Mouse (Mus musculus) myocyte (in vitro differentiated cells): ENCODE measurements at regions not wholly inside any gene's neighbourhood (a gene's known extent, or its start where the extent isn't known, plus 50 kb on each side); places are given as distances from the start of the nearest gene placed in this dataset.

Experiments
- E2F4 ChIP-seq: IDR thresholded peaks from one replicate; pipeline ENCODE4 v1.6.1; 2011; ENCODE audit warnings: mild to moderate bottlenecking, control low read depth, moderate library complexity; ENCODE audit not compliant: insufficient read depth
- MAX ChIP-seq: IDR thresholded peaks from one replicate; pipeline ENCODE4 v1.6.1; 2011; ENCODE audit warnings: low read depth, mild to moderate bottlenecking, control low read depth
- MYOD1 ChIP-seq, 3 experiments: IDR thresholded peaks; one replicate each; pipeline ENCODE4 v1.6.1; 2011; ENCODE audit warnings: control low read depth in 2 of 3, low read depth in 2 of 3, mild to moderate bottlenecking in 2 of 3, moderate library complexity in 1 of 3; ENCODE audit not compliant: insufficient read length in 2 of 3, control insufficient read depth in 1 of 3
- MYOG ChIP-seq, 3 experiments: IDR thresholded peaks; one replicate each; pipeline ENCODE4 v1.6.1; 2011; ENCODE audit warnings: control low read depth in 2 of 3, low read depth in 2 of 3, mild to moderate bottlenecking in 2 of 3; ENCODE audit not compliant: insufficient read length in 2 of 3, control insufficient read depth in 1 of 3, insufficient read depth in 1 of 3
- POLR2A ChIP-seq: IDR thresholded peaks from one replicate; pipeline ENCODE4 v1.6.1; 2011; ENCODE audit warnings: low read depth, mild to moderate bottlenecking, control low read depth, moderate library complexity; ENCODE audit not compliant: insufficient read length
- POLR2AphosphoS2 ChIP-seq: IDR thresholded peaks from one replicate; pipeline ENCODE4 v1.6.1; 2011; ENCODE audit warnings: low read depth, control low read depth; ENCODE audit not compliant: insufficient read length
- TCF12 ChIP-seq: IDR thresholded peaks from one replicate; pipeline ENCODE4 v1.6.1; 2011; ENCODE audit warnings: mild to moderate bottlenecking, control low read depth; ENCODE audit not compliant: poor library complexity, insufficient read depth, severe bottlenecking
- USF1 ChIP-seq: IDR thresholded peaks from one replicate; pipeline ENCODE4 v1.6.1; 2011; ENCODE audit warnings: low read depth, mild to moderate bottlenecking, control low read depth, moderate library complexity

GRCm38 (mm10) chr11:86859236-86859817 lies 51.8 kb upstream of the Dhx40 start:
- TF ChIP-seq POLR2A = no peak
- no peak for TF ChIP-seq TCF12
- TF ChIP-seq MAX = no peak
- TF ChIP-seq POLR2AphosphoS2 = no peak
- TF ChIP-seq MYOD1 (IDR thresholded peaks at IDR 0.05; ENCODE audit: control insufficient read depth in 1 of 3, insufficient read length in 2 of 3, low read depth in 2 of 3) = no peak
- TF ChIP-seq E2F4 = no peak
- TF ChIP-seq MYOG (IDR thresholded peaks at IDR 0.05; ENCODE audit: control insufficient read depth in 1 of 3, insufficient read depth in 1 of 3, insufficient read length in 2 of 3, low read depth in 2 of 3) = no peak
- no peak for TF ChIP-seq USF1
